Mouse (Mus musculus) heart, postnatal 0 days (tissue): Measurements from ENCODE around the gene Mef2d. TPM values are rescaled to one million over a fixed set of nuclear protein-coding genes. Genes with fewer than 3 reads are reported as not detected.
A peak's percentile ranks its signal among the peaks of the same experiment; 100 is the strongest.

ENCODE experiments used
- ATAC-seq: fragments of 200-750 bp; cut with Nextera tagmentation; 2 replicates; pipeline ENCODE4 v1.8.0; 2017; ENCODE audit warnings: low read depth, moderate number of reproducible peaks, moderate library complexity; ENCODE audit not compliant: insufficient read depth
- DNase-seq: peaks from one replicate; pipeline ENCODE4 v3.0.0-alpha.2; 2016; ENCODE audit warnings: low spot score
- H3K27ac ChIP-seq: fragments of 300-500 bp; sonication (generic); 2 replicates; pipeline ENCODE4 v1.5.1; 2014; ENCODE audit warnings: low read depth, mild to moderate bottlenecking
- H3K27me3 ChIP-seq: fragments of 300-500 bp; sonication (generic); 2 replicates; pipeline ENCODE4 v1.6.1; 2014; ENCODE audit warnings: low read length, mixed read lengths; ENCODE audit not compliant: control insufficient read depth, insufficient read depth
- H3K36me3 ChIP-seq: fragments of 300-500 bp; sonication (generic); replicated peaks from 2 replicates; pipeline ENCODE4 v1.6.1; 2014; ENCODE audit warnings: low read length, mixed read lengths; ENCODE audit not compliant: control insufficient read depth, insufficient read depth
- H3K4me1 ChIP-seq: fragments of 300-500 bp; sonication (generic); 2 replicates; pipeline ENCODE4 v1.6.1; 2014; ENCODE audit warnings: antibody characterized with exemption; ENCODE audit not compliant: control insufficient read depth, insufficient read depth
- H3K4me2 ChIP-seq: fragments of 300-500 bp; sonication (generic); 2 replicates; pipeline ENCODE4 v1.6.1; 2014; ENCODE audit warnings: low read depth, mild to moderate bottlenecking, low read length, moderate library complexity
- H3K4me3 ChIP-seq: fragments of 300-500 bp; sonication (generic); 2 replicates; pipeline ENCODE4 v1.5.1; 2014; ENCODE audit warnings: low read depth, low read length
- H3K9ac ChIP-seq: fragments of 300-500 bp; sonication (generic); replicated peaks from 2 replicates; pipeline ENCODE4 v1.6.1; 2014; ENCODE audit warnings: low read depth, low read length, mixed read lengths
- H3K9me3 ChIP-seq: fragments of 300-500 bp; sonication (generic); replicated peaks from 2 replicates; pipeline ENCODE4 v1.6.1; 2016; ENCODE audit warnings: low read length; ENCODE audit not compliant: control insufficient read depth
- CTCF ChIP-seq: IDR thresholded peaks from 2 replicates; pipeline ENCODE4 v1.5.1; 2016; ENCODE audit warnings: antibody characterized with exemption, control low read depth, low read depth
- EP300 ChIP-seq: IDR thresholded peaks from 2 replicates; pipeline ENCODE4 v1.6.1; 2016; ENCODE audit warnings: antibody characterized with exemption, low read depth
- WGBS: fragments of 180-500 bp; shearing (Covaris S2); extraction: QIAGEN DNeasy Blood & Tissue Kit; methylation state at CpG from one replicate; pipeline ENCODE4 v1.1.7; 2014; 5-methylcytosine and 5-hydroxymethylcytosine counted together
- polyA plus RNA-seq: library from polyadenylated mRNA; unstranded; fragments of >200 nt; fragmentation: Nextera tagmentation; extraction: Ambion mirVana; gene quantifications from 2 replicates; pipeline ENCODE4 v1.2.1, GENCODE M21; 2015
- total RNA-seq: library from RNA; depleted of rRNA; stranded (reverse); fragments of >200 nt; gene quantifications from 2 replicates; pipeline ENCODE4 v1.2.3, GENCODE M21; 2014; ENCODE audit warnings: low replicate concordance

Mef2d gene
- total and polyA plus RNA-seq, 2 experiments from 2014 or later, result 30.0 to 70.8 TPM

- DNase-seq, result no peak
Observed at GRCm38 (mm10) chr3:88181374-88181773, 39.2 kb downstream of the Mef2d start.

DNA sequence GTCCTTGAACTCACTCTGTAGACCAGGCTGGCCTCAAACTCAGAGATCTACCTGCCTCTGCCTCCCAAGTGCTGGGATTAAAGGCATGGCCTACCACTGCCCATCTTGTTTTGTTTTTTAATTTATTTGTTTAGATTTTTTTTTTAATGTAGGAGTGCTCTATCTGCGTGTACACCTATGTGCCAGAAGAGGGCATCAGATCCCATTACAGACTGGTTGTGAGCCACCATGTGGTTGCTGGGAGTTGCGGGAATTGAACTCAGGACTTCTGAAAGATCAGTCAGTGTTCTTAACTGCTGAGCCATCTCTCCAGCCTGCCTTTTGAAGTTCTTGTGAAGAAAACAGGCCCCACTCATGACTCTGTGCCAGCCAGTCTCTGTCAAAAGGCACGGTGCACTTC is 44.3 kb downstream of the Mef2d start:
- H3K4me2 ChIP-seq, result no peak overlapping the region
- no peak for DNase-seq
- no peaks in the 10 kb centered on the region for H3K9me3 ChIP-seq
- no peaks in the 10 kb centered on the region for H3K4me1 ChIP-seq
- no peaks in the 10 kb centered on the region for H3K36me3 ChIP-seq
- H3K27ac ChIP-seq, result no peak overlapping the region
- 67% methylated on average over 3 of the region's 3 CpGs for WGBS
- no peak for ATAC-seq
- no peak overlapping the region for H3K4me3 ChIP-seq
- no peak overlapping the region for H3K9ac ChIP-seq
- TF ChIP-seq CTCF, result no peak
- TF ChIP-seq EP300, result no peak
- 0 out of 2 replicates have a peak, but pooled peaks cover 3% of the 10 kb centered on the region for H3K27me3 ChIP-seq

More at GRCm38 (mm10) chr3:88181374-88181773, 39.2 kb downstream of the Mef2d start:
- Histone ChIP-seq H3K27me3 (no peaks in the 10 kb centered on the region), H3K9me3 (no peaks in the 10 kb centered on the region), H3K4me2 (no peak overlapping the region), H3K4me3 (no peak overlapping the region), H3K9ac (no peak overlapping the region), H3K4me1 (no peaks in the 10 kb centered on the region), H3K27ac (no peak overlapping the region), H3K36me3 (no peaks in the 10 kb centered on the region)
- TF ChIP-seq EP300 (no peak), CTCF (no peak)
- 59% methylated on average over 4 of the region's 4 CpGs for WGBS
- no peak for ATAC-seq

GRCm38 (mm10) chr3:88191146-88191545 is 49.0 kb downstream of the Mef2d start:
- 25% methylated on average over 3 of the region's 3 CpGs for WGBS
- Histone ChIP-seq H3K4me1 (no peaks in the 10 kb centered on the region), H3K4me3 (no peak overlapping the region), H3K27ac (no peak overlapping the region), H3K27me3 (peaks cover 38% of the 10 kb centered on the region), H3K9me3 (no peaks in the 10 kb centered on the region), H3K4me2 (no peak overlapping the region), H3K9ac (no peak overlapping the region), H3K36me3 (no peaks in the 10 kb centered on the region)
- ATAC-seq (no peak), DNase-seq (no peak)
- no peak for TF ChIP-seq EP300
- peak; percentile 23; the same call in 1 of the 2 replicates for TF ChIP-seq CTCF

GRCm38 (mm10) chr3:88191820-88192616 is 49.8 kb downstream of the Mef2d start:
- H3K36me3 ChIP-seq, result no peaks in the 10 kb centered on the region
- TF ChIP-seq EP300, result no peak
- peak; percentile 84 for TF ChIP-seq CTCF
- WGBS, result 32% methylated on average over 9 of the region's 9 CpGs
- no peaks in the 10 kb centered on the region for H3K9me3 ChIP-seq
- no peak overlapping the region for H3K4me2 ChIP-seq
- H3K4me1 ChIP-seq, result no peaks in the 10 kb centered on the region
- H3K27me3 ChIP-seq, result peaks cover 46% of the 10 kb centered on the region
- DNase-seq (no peak), ATAC-seq (peak; percentile 44; the same call in 1 of the 2 replicates)
- H3K27ac ChIP-seq, result no peak overlapping the region
- no peak overlapping the region for H3K4me3 ChIP-seq
- no peak overlapping the region for H3K9ac ChIP-seq

DNA sequence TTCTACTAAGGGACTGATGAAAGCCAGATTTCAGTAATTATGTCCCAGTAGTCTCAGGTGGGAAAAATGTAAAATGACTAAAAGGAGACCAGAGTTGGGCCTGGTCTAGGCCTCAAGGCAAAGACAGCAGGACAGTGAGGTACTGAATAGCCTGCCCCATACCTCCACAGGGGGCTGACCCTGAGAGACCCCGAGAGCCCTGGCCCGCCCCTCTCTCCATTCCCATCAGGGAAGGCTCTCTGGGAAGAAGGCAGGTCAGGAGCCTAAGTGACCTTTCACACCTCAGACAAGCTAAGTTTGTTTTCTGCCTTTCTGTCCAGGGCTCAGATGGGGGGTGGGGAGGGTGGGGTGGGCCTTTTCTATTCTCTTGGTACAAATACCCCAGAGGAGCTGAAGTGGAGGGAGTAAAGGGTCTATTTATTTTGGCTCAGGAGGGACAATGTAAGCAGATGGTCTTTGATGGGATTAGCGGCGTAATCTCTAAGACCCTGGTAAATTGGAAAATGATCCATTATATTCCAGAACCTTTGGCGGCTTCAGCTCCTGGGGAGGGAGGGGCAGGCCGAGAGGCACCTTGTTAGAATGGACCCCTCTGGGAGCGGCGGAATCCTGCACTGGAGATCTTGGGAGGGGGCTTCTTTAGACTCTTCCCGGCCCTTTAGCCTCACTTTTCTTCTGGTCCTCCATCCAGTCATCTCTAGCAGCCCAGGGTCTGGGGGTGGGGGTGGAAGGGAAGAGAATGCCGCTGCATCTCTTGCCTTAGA is 55.8 kb downstream of the Mef2d start:
- no peaks in the 10 kb centered on the region for H3K36me3 ChIP-seq
- H3K4me1 ChIP-seq, result peaks cover 8% of the 10 kb centered on the region
- ATAC-seq, result no peak
- WGBS, result 22% methylated on average over 10 of the region's 10 CpGs
- peaks cover 91% of the 10 kb centered on the region for H3K27me3 ChIP-seq
- H3K4me2 ChIP-seq, result no peak overlapping the region
- H3K27ac ChIP-seq, result no peak overlapping the region
- H3K4me3 ChIP-seq, result no peak overlapping the region
- H3K9ac ChIP-seq, result no peak overlapping the region
- TF ChIP-seq EP300 (no peak), CTCF (no peak)
- H3K9me3 ChIP-seq, result no peaks in the 10 kb centered on the region
- no peak for DNase-seq
